7 mouse cellular contexts compared by ENCODE assay signal in the genomic region with DNA sequence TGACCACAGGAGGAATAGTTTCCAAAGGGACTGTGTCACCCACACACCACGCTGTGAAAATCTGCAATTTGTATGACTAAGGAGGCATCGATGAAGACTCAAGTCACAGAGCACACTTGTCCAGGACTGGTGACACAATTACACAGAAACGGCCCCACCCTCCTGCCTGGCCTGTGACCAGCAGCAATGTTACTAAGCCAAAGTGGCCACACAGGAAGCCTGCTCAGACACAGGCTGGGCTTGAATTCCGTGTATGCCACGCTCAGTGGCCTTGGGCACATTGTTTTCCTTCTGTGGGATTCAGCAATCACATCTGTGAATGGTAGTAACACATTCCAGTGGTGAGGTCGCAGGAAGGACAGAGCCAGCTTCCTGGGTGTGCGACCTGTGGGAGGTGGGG.
DNase-seq lines count a peak whose midpoint lies in the region; ATAC-seq and TF ChIP-seq lines count a peak whose summit lies in the region.

No protein-coding gene starts in this region.

- H3K36me3 ChIP-seq in intestine, embryonic 16.5 days (ENCODE audit: control insufficient read depth, insufficient read depth, low read length) = no peaks in the 10 kb centered on the region
- H3K36me3 ChIP-seq in intestine, embryonic 15.5 days = no peaks in the 10 kb centered on the region

- H3K4me3 ChIP-seq in intestine, embryonic 16.5 days (ENCODE audit: low read length) = no peak overlapping the region
- H3K4me3 ChIP-seq in intestine, embryonic 15.5 days (replicated peaks) = no peak overlapping the region
- no peak overlapping the region for H3K4me3 ChIP-seq in left cerebral cortex, adult 2 months

- no peaks in the 10 kb centered on the region for H3K27me3 ChIP-seq in intestine, embryonic 16.5 days (replicated peaks; ENCODE audit: control insufficient read depth, insufficient read depth, low read length)
- H3K27me3 ChIP-seq in intestine, embryonic 15.5 days (replicated peaks) = no peaks in the 10 kb centered on the region

- peaks cover 19% of the 10 kb centered on the region for H3K4me1 ChIP-seq in intestine, embryonic 16.5 days (ENCODE audit: control insufficient read depth, insufficient read depth, low read length)
- H3K4me1 ChIP-seq in intestine, embryonic 15.5 days (replicated peaks) = peaks cover 11% of the 10 kb centered on the region

- H3K27ac ChIP-seq in intestine, embryonic 16.5 days (ENCODE audit: low read length) = no peak overlapping the region
- no peak overlapping the region for H3K27ac ChIP-seq in intestine, embryonic 15.5 days
- H3K27ac ChIP-seq in left cerebral cortex, adult 2 months = no peak overlapping the region

- no peak overlapping the region for H3K4me2 ChIP-seq in intestine, embryonic 16.5 days (ENCODE audit: low read depth, low read length)
- no peak overlapping the region for H3K4me2 ChIP-seq in intestine, embryonic 15.5 days (replicated peaks)

- peak; percentile 36; the same call in 1 of the 2 replicates for ATAC-seq in intestine, embryonic 16.5 days
- no peak for ATAC-seq in intestine, embryonic 15.5 days
- no peak for ATAC-seq in CD4-positive, CD25-positive, alpha-beta regulatory T cell, adult 4 months

- peak; percentile 47 to 50 for DNase-seq in adrenal gland, postnatal 36 days
- peak; percentile 76 for DNase-seq in heart, postnatal 4 days
- peak; percentile 71 to 80 for DNase-seq in lung, postnatal 4 days
- no peak for DNase-seq in left cerebral cortex, adult 2 months (ENCODE audit: extremely low spot score in 1 of 2, low spot score in 2 of 2)

- intact Hi-C loops in left cerebral cortex, adult 2 months (cut with DNase I) = no loop called here

- TF ChIP-seq CTCF in left cerebral cortex, adult 2 months (IDR thresholded peaks at IDR 0.05) = no peak

- WGBS in intestine, embryonic 16.5 days = 66% methylated on average over 7 of the region's 7 CpGs
- WGBS in intestine, embryonic 15.5 days = 60% methylated on average over 7 of the region's 7 CpGs

- H3K9ac ChIP-seq in intestine, embryonic 16.5 days (ENCODE audit: low read depth, low read length) = no peak overlapping the region
- H3K9ac ChIP-seq in intestine, embryonic 15.5 days = no peak overlapping the region

- no peaks in the 10 kb centered on the region for H3K9me3 ChIP-seq in intestine, embryonic 16.5 days (ENCODE audit: control insufficient read depth, low read length)
- no peaks in the 10 kb centered on the region for H3K9me3 ChIP-seq in intestine, embryonic 15.5 days

Comparison
In these comparisons a context has a peak if more than half of its experiments do, and no peak if none do; other contexts are left out.
1. DNase-seq: peak in adrenal gland, postnatal 36 days (2 of 2), heart, postnatal 4 days (single experiment) and lung, postnatal 4 days (2 of 2); none in left cerebral cortex, adult 2 months (0 of 2).